Mouse (Mus musculus) forebrain, embryonic 12.5 days (tissue): Measurements from ENCODE around the gene Saysd1. TPM values are rescaled to one million over a fixed set of nuclear protein-coding genes. Genes with fewer than 3 reads are reported as not detected.
A peak's percentile ranks its signal among the peaks of the same experiment; 100 is the strongest.

Experiments used
- ATAC-seq: fragments of 200-750 bp; cut with Nextera tagmentation; 2 replicates; pipeline ENCODE4 v1.8.0; 2017; ENCODE audit warnings: moderate TSS enrichment; ENCODE audit not compliant: low FRiP score
- H3K27ac ChIP-seq: fragments of 300-500 bp; sonication (generic); 2 replicates; pipeline ENCODE4 v1.5.1; 2016; ENCODE audit warnings: mild to moderate bottlenecking
- H3K27me3 ChIP-seq: fragments of 300-500 bp; sonication (generic); 2 replicates; pipeline ENCODE4 v1.6.1; 2016; ENCODE audit warnings: mild to moderate bottlenecking
- H3K36me3 ChIP-seq: fragments of 300-500 bp; sonication (generic); replicated peaks from 2 replicates; pipeline ENCODE4 v1.6.1; 2016; ENCODE audit warnings: mild to moderate bottlenecking
- H3K4me1 ChIP-seq: fragments of 300-500 bp; sonication (generic); 2 replicates; pipeline ENCODE4 v1.6.1; 2016
- H3K4me2 ChIP-seq: fragments of 300-500 bp; sonication (generic); 2 replicates; pipeline ENCODE4 v1.6.1; 2016; ENCODE audit warnings: mild to moderate bottlenecking, moderate library complexity
- H3K4me3 ChIP-seq: fragments of 300-500 bp; sonication (generic); replicated peaks from 2 replicates; pipeline ENCODE4 v1.5.1; 2016; ENCODE audit warnings: mild to moderate bottlenecking
- H3K9ac ChIP-seq: fragments of 300-500 bp; sonication (generic); 2 replicates; pipeline ENCODE4 v1.6.1; 2016; ENCODE audit warnings: mild to moderate bottlenecking
- H3K9me3 ChIP-seq: fragments of 300-500 bp; sonication (generic); 2 replicates; pipeline ENCODE4 v1.6.1; 2016
- WGBS: fragments of 180-500 bp; shearing (Covaris S2); methylation state at CpG from one replicate; pipeline ENCODE4 v1.1.7; 2016; 5-methylcytosine and 5-hydroxymethylcytosine counted together
- polyA plus RNA-seq: library from polyadenylated mRNA; unstranded; fragments of >200 nt; fragmentation: Nextera tagmentation; extraction: Ambion mirVana; gene quantifications from 2 replicates; pipeline ENCODE4 v1.2.1, GENCODE M21; 2016

The Saysd1 gene
- polyA plus RNA-seq, 1 experiment from 2014 or later: 11.0 TPM

DNA sequence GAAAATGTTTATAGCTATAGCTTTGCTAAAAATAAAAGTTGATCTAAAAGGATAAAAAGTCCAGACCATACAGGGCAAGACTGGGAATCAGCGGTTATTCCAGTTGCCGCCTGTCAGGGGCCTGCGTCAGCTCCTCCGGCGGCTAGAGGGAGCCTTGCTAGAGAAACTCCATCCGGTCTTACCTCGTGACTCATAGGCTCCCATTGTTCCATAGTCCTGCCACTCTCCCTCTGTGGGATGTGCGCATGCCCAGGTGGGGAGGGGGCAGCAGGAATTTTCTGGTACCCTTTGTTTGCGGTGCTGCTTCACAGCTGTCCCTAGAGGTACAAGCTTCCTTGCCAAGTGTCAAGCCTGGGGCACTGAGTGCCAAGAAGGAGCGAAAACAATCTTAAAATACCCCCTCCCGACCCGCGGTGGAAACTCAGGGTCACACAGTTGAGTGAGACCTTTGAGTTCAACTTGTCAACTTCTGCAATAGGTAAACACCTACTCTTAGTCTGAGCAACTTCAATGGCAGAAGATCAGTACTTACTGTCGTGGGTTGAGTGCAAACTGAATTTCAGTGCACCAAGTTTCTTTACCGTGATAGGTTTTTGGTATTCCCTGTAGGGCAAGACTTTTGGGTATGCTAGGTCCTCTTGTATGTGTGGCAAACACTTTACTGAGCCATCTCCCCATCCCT, 10.8 kb downstream of the Saysd1 start:
- ATAC-seq: no peak
- Histone ChIP-seq H3K27ac (no peak overlapping the region), H3K9me3 (no peaks in the 10 kb centered on the region), H3K4me2 (no peak overlapping the region), H3K9ac (no peak overlapping the region), H3K27me3 (no peaks in the 10 kb centered on the region), H3K36me3 (no peaks in the 10 kb centered on the region), H3K4me1 (no peaks in the 10 kb centered on the region; the same call in 1 of the 2 replicates), H3K4me3 (no peak overlapping the region)
- 84% methylated on average over 15 of the region's 15 CpGs for WGBS

DNA sequence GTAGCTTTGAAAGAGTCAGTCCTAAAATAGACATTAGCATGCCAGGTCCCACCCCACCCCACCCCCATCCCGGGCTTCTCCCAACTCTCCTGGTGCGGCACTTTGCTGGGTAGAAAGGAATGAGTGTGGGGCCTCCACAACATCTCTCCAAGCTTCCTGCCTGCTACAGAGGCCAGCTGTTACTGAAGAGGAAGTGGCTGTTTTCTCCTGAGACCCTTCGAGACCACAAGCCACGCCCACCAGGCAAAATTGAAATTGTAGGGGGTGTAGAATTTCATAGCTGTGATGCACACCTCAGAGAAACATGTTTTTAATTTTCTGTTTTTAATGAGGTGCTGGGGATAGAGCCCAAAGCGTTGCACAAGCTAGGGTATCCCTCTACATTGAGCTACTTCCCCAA, 17.5 kb downstream of the Saysd1 start:
- Histone ChIP-seq H3K4me1 (no peaks in the 10 kb centered on the region), H3K27me3 (no peaks in the 10 kb centered on the region), H3K27ac (no peak overlapping the region), H3K9me3 (no peaks in the 10 kb centered on the region), H3K36me3 (no peaks in the 10 kb centered on the region), H3K4me3 (no peak overlapping the region), H3K4me2 (no peak overlapping the region), H3K9ac (no peak overlapping the region)
- WGBS: 87% methylated on average over 5 of the region's 5 CpGs
- ATAC-seq: no peak

DNA sequence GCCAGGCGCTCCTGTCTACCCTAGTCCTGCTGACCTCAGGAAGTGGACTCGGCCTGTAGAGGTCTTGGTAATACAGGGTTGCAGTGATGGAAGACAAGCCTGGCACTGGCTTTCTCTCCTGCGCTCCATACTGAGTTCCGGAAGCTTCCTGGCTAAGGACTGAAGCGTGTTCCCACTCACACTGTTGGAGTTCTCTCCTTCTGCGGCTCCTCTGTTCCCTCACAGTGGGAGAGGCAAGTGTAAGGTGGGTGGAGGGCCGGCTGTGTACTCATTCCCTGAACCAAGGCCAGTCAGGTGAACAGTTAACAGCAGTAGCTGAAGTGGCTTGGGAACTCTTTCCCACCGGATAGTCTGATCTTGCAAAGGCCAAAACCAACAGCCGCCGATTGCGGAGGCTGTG, 18.3 kb downstream of the Saysd1 start:
- H3K4me2 ChIP-seq: no peak overlapping the region
- no peak overlapping the region for H3K9ac ChIP-seq
- H3K4me1 ChIP-seq: no peaks in the 10 kb centered on the region
- H3K9me3 ChIP-seq: no peaks in the 10 kb centered on the region
- no peak overlapping the region for H3K27ac ChIP-seq
- no peaks in the 10 kb centered on the region for H3K36me3 ChIP-seq
- ATAC-seq: no peak
- no peak overlapping the region for H3K4me3 ChIP-seq
- 96% methylated on average over 11 of the region's 11 CpGs for WGBS
- no peaks in the 10 kb centered on the region for H3K27me3 ChIP-seq

DNA sequence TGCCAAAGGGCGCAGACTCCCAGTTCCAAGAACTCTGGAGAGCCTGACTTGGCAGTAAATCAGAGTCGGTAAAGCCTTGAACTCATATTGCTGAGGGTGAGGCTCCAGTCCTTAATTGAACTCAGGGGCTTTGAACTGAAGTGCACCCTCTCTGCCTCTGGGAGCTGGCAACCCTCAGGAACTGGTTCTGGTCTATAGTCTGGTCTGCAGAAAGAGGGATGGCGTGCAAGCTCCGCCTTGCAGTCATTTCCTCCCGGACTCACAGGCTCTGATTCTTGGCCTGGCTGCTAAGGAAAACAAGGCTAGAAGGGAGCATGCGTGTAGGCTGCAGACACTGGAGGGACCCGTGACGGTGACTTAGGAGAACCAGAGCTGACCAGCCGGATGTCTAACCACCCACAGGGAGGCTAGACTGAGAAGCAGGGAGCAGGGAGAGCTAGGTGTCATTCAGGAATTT, 22.2 kb downstream of the Saysd1 start:
- WGBS: 68% methylated on average over 9 of the region's 9 CpGs

DNA sequence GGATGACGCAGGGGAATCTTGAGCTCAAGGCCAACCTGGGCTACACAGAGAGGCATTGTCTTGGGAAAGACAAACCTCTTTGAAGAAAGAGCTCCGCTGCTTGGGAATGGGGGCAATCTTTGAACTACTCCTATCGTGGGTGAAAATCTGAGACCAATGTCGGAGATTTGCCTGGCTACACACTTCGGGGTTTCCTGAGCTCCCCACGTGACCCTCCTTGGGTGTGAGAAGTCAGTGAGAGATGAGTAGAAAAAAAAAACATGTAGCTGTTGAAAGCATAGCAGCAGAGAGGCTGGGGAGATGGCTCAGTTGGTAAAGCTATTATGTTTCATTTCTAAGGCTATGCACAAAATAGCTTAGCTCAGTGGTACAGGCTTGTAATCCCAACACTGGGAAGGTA, 23.4 kb downstream of the Saysd1 start:
- Histone ChIP-seq H3K27me3 (0 out of 2 replicates have a peak, but pooled peaks cover 4% of the 10 kb centered on the region), H3K4me1 (no peaks in the 10 kb centered on the region), H3K9me3 (no peaks in the 10 kb centered on the region), H3K27ac (no peak overlapping the region), H3K4me2 (no peak overlapping the region), H3K4me3 (no peak overlapping the region), H3K36me3 (no peaks in the 10 kb centered on the region), H3K9ac (no peak overlapping the region)
- no peak for ATAC-seq
- 86% methylated on average over 6 of the region's 6 CpGs for WGBS

More for the DNA sequence above, 22.2 kb downstream of the Saysd1 start:
- Histone ChIP-seq H3K4me3 (no peak overlapping the region), H3K4me2 (no peak overlapping the region), H3K4me1 (no peaks in the 10 kb centered on the region), H3K36me3 (no peaks in the 10 kb centered on the region), H3K27me3 (0 out of 2 replicates have a peak, but pooled peaks cover 4% of the 10 kb centered on the region), H3K9me3 (no peaks in the 10 kb centered on the region), H3K27ac (no peak overlapping the region), H3K9ac (no peak overlapping the region)
- ATAC-seq: no peak

DNA sequence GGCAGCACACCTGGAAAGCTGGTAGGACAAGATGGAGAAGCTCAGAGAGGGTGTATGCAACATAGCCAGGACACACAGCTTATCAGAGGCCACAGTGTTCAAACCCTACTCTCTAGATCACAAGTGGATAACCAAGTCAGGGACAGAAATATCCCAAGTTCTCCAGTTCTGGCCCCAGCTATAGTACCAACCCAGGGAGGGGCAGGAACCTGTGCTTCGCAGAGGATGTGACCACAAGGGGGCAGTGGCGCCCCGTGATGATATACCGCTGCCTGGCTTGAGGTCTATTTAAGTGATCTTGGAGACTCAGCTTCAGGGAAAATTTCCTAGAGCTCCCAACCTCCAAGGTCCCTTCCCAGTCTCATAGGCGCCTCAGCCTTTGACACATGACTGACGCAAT, 24.4 kb downstream of the Saysd1 start:
- Histone ChIP-seq H3K9ac (no peak overlapping the region), H3K27ac (no peak overlapping the region), H3K9me3 (no peaks in the 10 kb centered on the region), H3K4me1 (no peaks in the 10 kb centered on the region), H3K4me2 (no peak overlapping the region), H3K27me3 (0 out of 2 replicates have a peak, but pooled peaks cover 4% of the 10 kb centered on the region), H3K36me3 (no peaks in the 10 kb centered on the region), H3K4me3 (no peak overlapping the region)
- peak; percentile 61 for ATAC-seq
- WGBS: 6% methylated on average over 6 of the region's 6 CpGs

DNA sequence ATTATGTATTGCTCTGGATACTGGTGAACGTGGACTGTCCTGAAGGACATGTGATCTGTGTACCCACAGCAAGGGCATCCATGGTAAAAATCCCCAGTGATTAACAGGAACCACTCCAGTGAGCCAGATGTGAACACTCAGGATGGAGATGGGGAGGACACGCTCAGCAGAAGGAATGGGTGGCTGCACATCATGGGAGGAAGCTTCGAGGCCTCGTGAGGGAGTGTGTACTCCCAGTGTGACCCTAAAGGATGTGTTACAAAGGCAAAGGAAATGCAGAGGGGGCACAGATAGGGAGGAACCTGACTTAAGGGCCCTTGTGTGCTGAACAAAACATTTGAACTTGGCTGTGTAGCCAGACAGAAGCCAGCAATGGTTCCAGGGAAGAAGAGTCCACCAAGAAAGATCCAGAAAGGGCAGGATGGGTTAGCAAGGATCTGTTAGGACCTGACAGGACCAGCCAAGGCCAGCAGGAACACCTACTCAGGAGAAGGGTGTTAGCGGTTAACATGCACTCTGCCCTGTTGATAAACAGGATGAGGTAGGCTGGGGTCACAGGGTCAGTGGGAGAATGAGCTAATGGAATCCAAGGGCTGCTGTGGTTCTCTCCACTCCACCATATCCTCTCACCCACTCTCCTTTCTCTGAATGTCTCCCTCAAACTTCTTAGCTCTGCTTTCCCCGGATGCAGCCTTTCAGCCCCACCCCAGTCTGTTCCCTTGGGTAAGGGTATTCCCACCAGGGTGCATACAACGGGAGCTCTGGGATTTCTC, 25.0 kb downstream of the Saysd1 start:
- H3K4me3 ChIP-seq: no peak overlapping the region
- ATAC-seq: no peak
- H3K4me1 ChIP-seq: no peaks in the 10 kb centered on the region
- no peak overlapping the region for H3K9ac ChIP-seq
- no peaks in the 10 kb centered on the region for H3K9me3 ChIP-seq
- H3K27ac ChIP-seq: no peak overlapping the region
- no peaks in the 10 kb centered on the region for H3K36me3 ChIP-seq
- 0 out of 2 replicates have a peak, but pooled peaks cover 4% of the 10 kb centered on the region for H3K27me3 ChIP-seq
- WGBS: 69% methylated on average over 7 of the region's 7 CpGs
- no peak overlapping the region for H3K4me2 ChIP-seq

DNA sequence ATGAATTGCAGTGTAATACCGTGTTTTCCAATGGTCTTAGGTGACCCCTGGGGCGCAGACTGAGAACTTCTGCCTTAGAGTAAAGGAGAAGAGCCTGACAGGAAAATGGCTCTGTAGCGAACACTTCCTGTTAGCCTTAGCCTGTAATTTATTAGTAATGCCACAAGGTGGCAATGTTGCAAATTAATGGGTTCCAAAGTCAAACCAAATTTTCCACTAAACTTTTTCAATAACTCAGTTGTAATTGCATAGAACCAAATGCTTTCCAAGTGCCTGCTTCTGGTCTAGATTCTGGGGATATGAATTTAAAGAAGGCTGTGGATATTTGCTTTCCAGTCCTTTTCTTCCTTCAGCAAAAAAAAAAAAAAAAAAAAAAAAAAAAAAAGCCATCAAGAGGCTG, 26.1 kb downstream of the Saysd1 start:
- Histone ChIP-seq H3K9me3 (no peaks in the 10 kb centered on the region), H3K4me2 (no peak overlapping the region), H3K36me3 (no peaks in the 10 kb centered on the region), H3K4me3 (no peak overlapping the region), H3K9ac (no peak overlapping the region), H3K27me3 (0 out of 2 replicates have a peak, but pooled peaks cover 4% of the 10 kb centered on the region), H3K27ac (no peak overlapping the region), H3K4me1 (no peaks in the 10 kb centered on the region)
- ATAC-seq: no peak
- WGBS: 75% methylated on average over 3 of the region's 3 CpGs

DNA sequence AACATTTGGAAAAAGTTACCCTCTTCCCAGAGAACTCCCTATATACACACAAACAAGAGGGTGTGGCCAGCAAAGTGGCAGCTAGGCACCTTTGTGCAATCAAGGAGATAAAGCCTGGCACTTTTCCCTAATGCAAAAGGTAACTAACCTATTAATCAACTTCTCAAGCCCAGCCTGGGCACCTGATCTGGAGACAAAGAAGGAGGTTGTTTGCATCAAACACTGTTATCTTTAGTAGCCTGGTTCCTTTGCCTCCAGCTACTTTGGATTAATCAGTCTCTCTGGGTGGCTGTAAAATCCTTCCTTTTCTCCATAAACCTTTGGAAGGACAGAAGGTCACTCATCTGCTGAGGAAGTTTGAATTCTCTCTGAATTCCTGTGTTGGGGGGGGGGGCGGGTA, 27.4 kb downstream of the Saysd1 start:
- no peak overlapping the region for H3K4me3 ChIP-seq
- no peaks in the 10 kb centered on the region for H3K4me1 ChIP-seq
- H3K9me3 ChIP-seq: no peaks in the 10 kb centered on the region
- H3K27me3 ChIP-seq: 0 out of 2 replicates have a peak, but pooled peaks cover 4% of the 10 kb centered on the region
- 88% methylated on average over 1 of the region's 1 CpGs for WGBS
- no peak overlapping the region for H3K4me2 ChIP-seq
- H3K36me3 ChIP-seq: no peaks in the 10 kb centered on the region
- ATAC-seq: no peak
- H3K9ac ChIP-seq: no peak overlapping the region
- H3K27ac ChIP-seq: no peak overlapping the region

DNA sequence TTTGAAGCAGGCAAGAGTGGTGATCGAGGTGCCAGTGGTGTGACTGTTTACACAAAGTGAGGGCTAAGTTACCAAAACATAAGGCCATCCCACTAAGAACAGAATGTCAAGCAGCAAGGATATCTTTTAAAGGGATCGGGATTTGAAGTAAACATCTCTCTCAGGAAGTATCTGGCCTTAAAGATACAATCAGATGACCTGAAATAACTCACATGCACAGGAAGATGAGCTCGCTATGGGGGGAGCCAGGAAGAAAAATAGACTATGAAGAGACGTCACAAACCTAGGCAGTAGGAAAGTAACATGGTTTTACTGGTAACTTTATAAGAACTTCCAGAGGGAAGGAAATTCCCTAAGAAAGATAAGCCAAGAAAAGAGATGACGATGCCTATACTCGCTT, 32.1 kb downstream of the Saysd1 start:
- WGBS: 85% methylated on average over 6 of the region's 6 CpGs

DNA sequence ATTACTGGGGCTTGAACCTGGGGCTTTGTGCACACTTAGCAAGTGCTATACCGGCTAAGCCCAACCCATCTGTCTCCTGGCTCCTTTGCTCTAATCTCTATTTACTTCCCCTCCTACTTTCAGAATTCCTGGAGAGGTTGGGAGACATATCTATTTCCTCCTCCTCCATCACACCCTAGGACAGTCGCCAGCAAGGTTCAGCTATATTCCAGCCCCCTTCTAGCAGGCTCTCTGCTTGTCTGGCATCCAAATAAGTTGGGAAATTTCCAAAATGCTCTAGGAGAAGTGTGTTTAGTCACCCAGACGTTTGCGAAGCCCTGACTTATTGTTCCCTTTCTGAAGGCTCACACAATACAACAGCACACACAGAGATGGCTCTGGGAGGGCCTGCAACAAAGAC, 35.1 kb downstream of the Saysd1 start:
- H3K36me3 ChIP-seq: no peaks in the 10 kb centered on the region
- H3K4me1 ChIP-seq: no peaks in the 10 kb centered on the region
- H3K27ac ChIP-seq: no peak overlapping the region
- H3K9me3 ChIP-seq: no peaks in the 10 kb centered on the region
- 51% methylated on average over 4 of the region's 4 CpGs for WGBS
- no peak for ATAC-seq
- no peaks in the 10 kb centered on the region for H3K27me3 ChIP-seq
- H3K4me3 ChIP-seq: no peak overlapping the region
- H3K9ac ChIP-seq: no peak overlapping the region
- no peak overlapping the region for H3K4me2 ChIP-seq

More for the DNA sequence above, 32.1 kb downstream of the Saysd1 start:
- Histone ChIP-seq H3K4me2 (no peak overlapping the region), H3K27ac (no peak overlapping the region), H3K4me1 (no peaks in the 10 kb centered on the region), H3K9me3 (no peaks in the 10 kb centered on the region), H3K27me3 (no peaks in the 10 kb centered on the region), H3K4me3 (no peak overlapping the region), H3K36me3 (no peaks in the 10 kb centered on the region), H3K9ac (no peak overlapping the region)
- ATAC-seq: no peak

DNA sequence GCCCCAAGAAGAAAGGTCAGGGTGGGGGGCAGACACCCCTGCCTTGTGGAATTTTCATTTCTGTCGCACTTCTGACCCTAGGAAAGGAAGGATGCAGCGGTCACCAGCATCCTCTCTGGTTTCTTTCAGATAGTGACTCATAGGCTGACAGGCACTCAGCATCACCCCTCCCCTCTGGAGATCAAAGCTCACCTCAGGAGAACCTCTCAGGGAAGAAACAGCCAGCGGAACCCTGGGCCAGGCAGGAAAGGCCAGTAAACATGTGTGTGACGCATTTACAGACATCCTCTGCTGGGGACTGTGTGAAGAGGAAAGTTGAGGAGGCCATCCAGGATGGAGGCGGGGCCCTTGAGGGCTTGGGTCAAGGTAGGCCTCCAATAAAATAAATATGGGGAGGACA, 40.3 kb downstream of the Saysd1 start:
- no peak overlapping the region for H3K4me3 ChIP-seq
- peaks cover 3% of the 10 kb centered on the region for H3K27me3 ChIP-seq
- H3K27ac ChIP-seq: no peak overlapping the region
- H3K9me3 ChIP-seq: no peaks in the 10 kb centered on the region
- H3K9ac ChIP-seq: no peak overlapping the region
- WGBS: 77% methylated on average over 5 of the region's 5 CpGs
- H3K4me1 ChIP-seq: no peaks in the 10 kb centered on the region
- ATAC-seq: no peak
- H3K4me2 ChIP-seq: no peak overlapping the region
- H3K36me3 ChIP-seq: no peaks in the 10 kb centered on the region

DNA sequence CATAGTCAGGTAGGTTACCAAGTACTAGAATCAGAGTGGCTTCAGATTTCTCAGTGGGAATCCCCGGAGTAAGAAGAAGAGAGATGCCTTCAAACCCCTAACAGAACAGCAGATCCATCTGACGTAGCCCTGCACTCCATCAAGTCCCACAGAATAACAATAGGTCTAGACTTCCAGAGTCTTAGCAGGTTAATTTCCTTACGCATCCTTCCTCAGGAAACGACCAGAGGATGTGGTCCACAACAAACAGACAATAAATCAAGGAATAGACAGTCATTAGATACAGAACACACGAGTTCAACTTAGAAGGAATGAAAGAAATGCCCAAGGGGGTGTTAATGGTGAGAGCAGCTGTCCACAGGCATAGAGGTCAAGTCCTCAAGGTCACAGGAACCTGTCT, 43.4 kb downstream of the Saysd1 start:
- H3K9ac ChIP-seq: no peak overlapping the region
- H3K4me3 ChIP-seq: no peak overlapping the region
- peaks cover 3% of the 10 kb centered on the region for H3K27me3 ChIP-seq
- H3K9me3 ChIP-seq: no peaks in the 10 kb centered on the region
- no peak for ATAC-seq
- no peaks in the 10 kb centered on the region for H3K36me3 ChIP-seq
- no peaks in the 10 kb centered on the region for H3K4me1 ChIP-seq
- no peak overlapping the region for H3K27ac ChIP-seq
- WGBS: 77% methylated on average over 5 of the region's 5 CpGs
- no peak overlapping the region for H3K4me2 ChIP-seq
